Mouse (Mus musculus) liver, embryonic 13.5 days (tissue): ENCODE measurements at regions not wholly inside any gene's neighbourhood (a gene's known extent, or its start where the extent isn't known, plus 50 kb on each side); places are given as distances from the start of the nearest gene placed in this dataset.

Source experiments
- ATAC-seq: fragments of 200-750 bp; cut with Nextera tagmentation; 2 replicates; pipeline ENCODE4 v1.8.0; 2017; ENCODE audit warnings: low read depth, mild to moderate bottlenecking, moderate number of reproducible peaks, moderate library complexity
- DNase-seq: peaks from one replicate; pipeline ENCODE4 v3.0.0; 2022
- H3K27ac ChIP-seq: fragments of 300-500 bp; sonication (generic); 2 replicates; pipeline ENCODE4 v1.5.1; 2015; ENCODE audit warnings: moderate library complexity, mild to moderate bottlenecking, inconsistent platforms
- H3K27me3 ChIP-seq: fragments of 300-500 bp; sonication (generic); 2 replicates; pipeline ENCODE4 v1.6.1; 2015; ENCODE audit warnings: mild to moderate bottlenecking, inconsistent platforms
- H3K36me3 ChIP-seq: fragments of 300-500 bp; sonication (generic); 2 replicates; pipeline ENCODE4 v1.6.1; 2015; ENCODE audit warnings: mild to moderate bottlenecking, inconsistent platforms
- H3K4me1 ChIP-seq: fragments of 300-500 bp; sonication (generic); replicated peaks from 2 replicates; pipeline ENCODE4 v1.6.1; 2015; ENCODE audit warnings: inconsistent platforms
- H3K4me2 ChIP-seq: fragments of 300-500 bp; sonication (generic); 2 replicates; pipeline ENCODE4 v1.6.1; 2015; ENCODE audit warnings: inconsistent platforms, mild to moderate bottlenecking, moderate library complexity
- H3K4me3 ChIP-seq: fragments of 300-500 bp; sonication (generic); replicated peaks from 2 replicates; pipeline ENCODE4 v1.5.1; 2015; ENCODE audit warnings: mild to moderate bottlenecking, inconsistent platforms
- H3K9ac ChIP-seq: fragments of 300-500 bp; sonication (generic); 2 replicates; pipeline ENCODE4 v1.6.1; 2015; ENCODE audit warnings: mild to moderate bottlenecking, inconsistent platforms
- H3K9me3 ChIP-seq: fragments of 300-500 bp; sonication (generic); replicated peaks from 2 replicates; pipeline ENCODE4 v1.6.1; 2016; ENCODE audit warnings: inconsistent platforms
- WGBS: fragments of 180-500 bp; shearing (Covaris S2); methylation state at CpG from one replicate; pipeline ENCODE4 v1.1.7; 2015; ENCODE audit not compliant: insufficient replicate concordance; 5-methylcytosine and 5-hydroxymethylcytosine counted together

- no peak for ATAC-seq
- Histone ChIP-seq H3K4me2 (no peak overlapping the region), H3K9ac (no peak overlapping the region), H3K36me3 (no peaks in the 10 kb centered on the region), H3K27ac (no peak overlapping the region), H3K4me1 (no peaks in the 10 kb centered on the region), H3K27me3 (no peaks in the 10 kb centered on the region), H3K4me3 (no peak overlapping the region), H3K9me3 (no peaks in the 10 kb centered on the region)
- no peak for DNase-seq
- WGBS: 36% methylated on average over 7 of the region's 7 CpGs
These were observed 124.0 kb upstream of the Zpld1 start for GRCm38 (mm10) chr16:55421569-55422342.

- no peak overlapping the region for H3K4me2 ChIP-seq
- no peaks in the 10 kb centered on the region for H3K27me3 ChIP-seq
- DNase-seq (no peak), ATAC-seq (no peak)
- no peak overlapping the region for H3K27ac ChIP-seq
- H3K9me3 ChIP-seq: no peaks in the 10 kb centered on the region
- no peak overlapping the region for H3K9ac ChIP-seq
- H3K36me3 ChIP-seq: no peaks in the 10 kb centered on the region
- WGBS: 69% methylated on average over 4 of the region's 4 CpGs
- no peak overlapping the region for H3K4me3 ChIP-seq
- H3K4me1 ChIP-seq: no peaks in the 10 kb centered on the region
These were observed 123.2 kb upstream of the Zpld1 start for GRCm38 (mm10) chr16:55420876-55421568.

DNA sequence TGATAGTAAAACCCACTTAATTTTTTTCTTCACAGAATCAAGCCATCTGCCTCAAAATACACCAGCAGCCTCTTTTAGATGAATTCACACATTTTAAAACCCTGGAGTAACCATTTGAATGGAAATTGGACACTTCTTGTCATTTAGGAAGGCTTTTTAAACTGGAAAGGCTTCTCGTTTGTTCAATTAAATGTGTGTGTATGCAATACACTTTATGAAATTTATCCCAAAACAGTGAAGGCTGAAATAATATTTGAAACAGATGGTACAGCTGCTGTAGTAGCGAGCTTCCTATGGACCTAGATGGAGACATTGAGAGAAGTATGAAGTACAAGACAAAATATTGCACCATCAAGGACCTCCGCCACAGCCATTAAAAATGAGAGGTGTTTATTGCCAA, 121.1 kb upstream of the Zpld1 start:
- ATAC-seq: no peak
- WGBS: 66% methylated on average over 3 of the region's 3 CpGs
- H3K4me2 ChIP-seq: no peak overlapping the region
- H3K4me3 ChIP-seq: no peak overlapping the region
- H3K9ac ChIP-seq: no peak overlapping the region
- no peaks in the 10 kb centered on the region for H3K9me3 ChIP-seq
- no peaks in the 10 kb centered on the region for H3K27me3 ChIP-seq
- H3K27ac ChIP-seq: no peak overlapping the region
- DNase-seq: no peak
- H3K36me3 ChIP-seq: no peaks in the 10 kb centered on the region
- no peaks in the 10 kb centered on the region for H3K4me1 ChIP-seq

DNA sequence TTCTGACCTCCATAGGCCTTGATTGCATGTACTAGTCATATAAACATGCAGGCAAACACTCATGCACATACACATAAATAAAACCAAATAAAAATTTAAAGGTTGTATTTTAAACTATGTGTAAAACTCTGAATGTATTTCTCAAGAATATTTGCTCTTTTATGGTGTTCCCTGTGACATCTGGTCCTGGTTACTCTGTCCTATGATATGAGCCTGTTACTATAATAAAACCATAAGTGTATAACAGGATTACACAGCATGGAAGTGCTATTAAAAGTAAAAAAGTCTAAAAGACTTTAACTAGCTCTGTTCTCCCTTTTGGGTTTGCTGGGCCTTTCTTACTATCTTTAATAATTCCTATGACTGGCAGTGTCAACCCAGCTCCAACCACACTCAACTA, 103.0 kb upstream of the Zpld1 start:
- H3K27me3 ChIP-seq: no peaks in the 10 kb centered on the region
- no peaks in the 10 kb centered on the region for H3K4me1 ChIP-seq
- no peak overlapping the region for H3K4me3 ChIP-seq
- H3K9me3 ChIP-seq: no peaks in the 10 kb centered on the region
- no peaks in the 10 kb centered on the region for H3K36me3 ChIP-seq
- H3K9ac ChIP-seq: no peak overlapping the region
- H3K4me2 ChIP-seq: no peak overlapping the region
- no peak overlapping the region for H3K27ac ChIP-seq
- no peak for ATAC-seq
- no peak for DNase-seq

- no peaks in the 10 kb centered on the region for H3K36me3 ChIP-seq
- H3K4me3 ChIP-seq: no peak overlapping the region
- no peak overlapping the region for H3K4me2 ChIP-seq
- no peak for DNase-seq
- H3K9me3 ChIP-seq: no peaks in the 10 kb centered on the region
- H3K27ac ChIP-seq: no peak overlapping the region
- WGBS: 59% methylated on average over 3 of the region's 3 CpGs
- H3K27me3 ChIP-seq: no peaks in the 10 kb centered on the region
- H3K4me1 ChIP-seq: no peaks in the 10 kb centered on the region
- H3K9ac ChIP-seq: no peak overlapping the region
- ATAC-seq: no peak
These were observed 97.1 kb upstream of the Zpld1 start for GRCm38 (mm10) chr16:55394864-55395263.

DNA sequence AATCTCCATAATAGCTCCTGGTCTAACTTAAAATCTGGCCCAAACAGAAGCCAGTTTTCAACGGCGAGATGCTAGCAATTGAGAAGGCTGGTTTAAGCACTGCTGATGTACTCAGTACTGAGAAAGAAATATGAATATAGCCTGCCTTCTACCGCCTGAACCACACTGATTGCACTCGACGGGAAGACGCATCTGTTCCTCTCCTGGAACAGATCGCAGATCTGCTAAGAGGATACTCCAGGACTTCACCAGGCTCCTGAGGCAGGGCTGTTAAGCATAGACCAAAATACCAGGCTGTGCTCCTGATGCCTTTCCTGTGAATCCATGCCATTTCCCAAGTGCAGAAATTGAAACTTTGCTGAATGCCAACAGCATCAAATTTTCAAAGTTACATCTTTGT, 92.6 kb upstream of the Zpld1 start:
- Histone ChIP-seq H3K4me3 (no peak overlapping the region), H3K36me3 (no peaks in the 10 kb centered on the region), H3K4me2 (no peak overlapping the region), H3K9me3 (no peaks in the 10 kb centered on the region), H3K4me1 (no peaks in the 10 kb centered on the region), H3K27me3 (no peaks in the 10 kb centered on the region), H3K27ac (no peak overlapping the region), H3K9ac (no peak overlapping the region)
- ATAC-seq (no peak), DNase-seq (no peak)
- WGBS: 76% methylated on average over 7 of the region's 7 CpGs

- Histone ChIP-seq H3K9me3 (no peaks in the 10 kb centered on the region), H3K27ac (no peak overlapping the region), H3K4me1 (no peaks in the 10 kb centered on the region), H3K4me3 (no peak overlapping the region), H3K4me2 (no peak overlapping the region), H3K27me3 (no peaks in the 10 kb centered on the region), H3K9ac (no peak overlapping the region), H3K36me3 (no peaks in the 10 kb centered on the region)
- DNase-seq (no peak), ATAC-seq (no peak)
- 61% methylated on average over 7 of the region's 7 CpGs for WGBS
These were observed 82.2 kb upstream of the Zpld1 start for GRCm38 (mm10) chr16:55379996-55380395.

GRCm38 (mm10) chr16:55379189-55379588, 81.4 kb upstream of the Zpld1 start:
- ATAC-seq: no peak
- Histone ChIP-seq H3K4me3 (no peak overlapping the region), H3K4me2 (no peak overlapping the region), H3K27ac (no peak overlapping the region), H3K36me3 (no peaks in the 10 kb centered on the region), H3K4me1 (no peaks in the 10 kb centered on the region), H3K9me3 (no peaks in the 10 kb centered on the region), H3K27me3 (no peaks in the 10 kb centered on the region), H3K9ac (no peak overlapping the region)
- DNase-seq: no peak

- DNase-seq (no peak), ATAC-seq (no peak)
- H3K9me3 ChIP-seq: no peaks in the 10 kb centered on the region
- no peaks in the 10 kb centered on the region for H3K27me3 ChIP-seq
- H3K4me3 ChIP-seq: no peak overlapping the region
- WGBS: 75% methylated on average over 3 of the region's 3 CpGs
- no peak overlapping the region for H3K9ac ChIP-seq
- H3K4me2 ChIP-seq: no peak overlapping the region
- H3K4me1 ChIP-seq: no peaks in the 10 kb centered on the region
- no peak overlapping the region for H3K27ac ChIP-seq
- H3K36me3 ChIP-seq: no peaks in the 10 kb centered on the region
These were observed 80.9 kb upstream of the Zpld1 start for GRCm38 (mm10) chr16:55378701-55379100.

- no peak overlapping the region for H3K4me3 ChIP-seq
- H3K4me1 ChIP-seq: no peaks in the 10 kb centered on the region
- no peak overlapping the region for H3K4me2 ChIP-seq
- H3K27ac ChIP-seq: no peak overlapping the region
- no peaks in the 10 kb centered on the region for H3K36me3 ChIP-seq
- H3K9ac ChIP-seq: no peak overlapping the region
- H3K9me3 ChIP-seq: no peaks in the 10 kb centered on the region
- ATAC-seq (no peak), DNase-seq (no peak)
- H3K27me3 ChIP-seq: no peaks in the 10 kb centered on the region
- 71% methylated on average over 3 of the region's 3 CpGs for WGBS
These were observed 78.1 kb upstream of the Zpld1 start for GRCm38 (mm10) chr16:55375922-55376321.

GRCm38 (mm10) chr16:55357686-55358085, 59.9 kb upstream of the Zpld1 start:
- WGBS: 47% methylated on average over 4 of the region's 4 CpGs
- no peak for ATAC-seq
- Histone ChIP-seq H3K27ac (no peak overlapping the region), H3K4me2 (no peak overlapping the region), H3K9ac (no peak overlapping the region), H3K9me3 (no peaks in the 10 kb centered on the region), H3K27me3 (no peaks in the 10 kb centered on the region), H3K4me1 (no peaks in the 10 kb centered on the region), H3K4me3 (no peak overlapping the region), H3K36me3 (no peaks in the 10 kb centered on the region)
- DNase-seq: no peak

DNA sequence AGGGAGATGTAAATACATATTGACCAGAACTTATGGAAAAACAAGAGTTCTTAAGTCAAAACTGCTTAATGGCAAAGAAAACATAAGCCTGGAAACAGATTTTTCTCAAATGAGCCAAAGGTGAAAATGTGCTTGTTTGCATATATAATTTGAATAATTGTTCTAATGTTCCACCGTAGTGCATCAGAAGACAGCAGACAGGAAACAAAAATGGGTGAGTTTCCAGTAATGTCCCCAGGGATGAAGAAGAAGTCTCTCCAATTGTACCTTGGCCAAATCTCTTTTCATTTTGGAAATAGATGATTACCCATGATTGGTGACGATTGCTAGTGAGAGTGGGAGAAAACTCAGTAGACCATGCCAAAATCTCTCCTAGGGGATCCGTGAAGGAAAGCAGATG, 58.3 kb upstream of the Zpld1 start:
- no peak overlapping the region for H3K27ac ChIP-seq
- H3K4me1 ChIP-seq: no peaks in the 10 kb centered on the region
- DNase-seq (no peak), ATAC-seq (no peak)
- H3K9me3 ChIP-seq: no peaks in the 10 kb centered on the region
- H3K36me3 ChIP-seq: no peaks in the 10 kb centered on the region
- H3K27me3 ChIP-seq: no peaks in the 10 kb centered on the region
- 62% methylated on average over 3 of the region's 3 CpGs for WGBS
- no peak overlapping the region for H3K4me2 ChIP-seq
- H3K9ac ChIP-seq: no peak overlapping the region
- no peak overlapping the region for H3K4me3 ChIP-seq
